Comparison of ENCODE assay signal across 8 mouse cellular contexts in genomic region chr5:136790570-136791196, GRCm38 (mm10).
A peak's percentile ranks its signal among the peaks of the same experiment; 100 is the strongest.
DNase-seq lines count a peak whose midpoint lies in the region; ATAC-seq and TF ChIP-seq lines count a peak whose summit lies in the region.

No protein-coding gene starts in this region.

- TF ChIP-seq CTCF in E14TG2a.4 (conservative IDR thresholded peaks at IDR 0.05; ENCODE audit: low read length) = peak; percentile 91
- peak; percentile 99 for TF ChIP-seq CTCF in heart, postnatal 0 days (IDR thresholded peaks at IDR 0.05; ENCODE audit: low read depth)
- peak; percentile 98 for TF ChIP-seq CTCF in liver, postnatal 0 days (IDR thresholded peaks at IDR 0.05; ENCODE audit: low read depth)

- peak; percentile 91 for ATAC-seq in forebrain, embryonic 11.5 days (replicated peaks; ENCODE audit: low FRiP score)
- peak; percentile 76 for ATAC-seq in heart, postnatal 0 days (ENCODE audit: insufficient read depth, low read depth)
- ATAC-seq in liver, postnatal 0 days = peak; percentile 51; the same call in 1 of the 2 replicates
- ATAC-seq in neutrophil, adult 5-6 weeks (ENCODE audit: extremely low read depth, insufficient number of reproducible peaks, low FRiP score, poor library complexity, severe bottlenecking) = peak; percentile 72

- peaks cover 16% of the 10 kb centered on the region for H3K4me1 ChIP-seq in E14TG2a.4 (replicated peaks; ENCODE audit: low read depth, low read length)
- H3K4me1 ChIP-seq in forebrain, embryonic 11.5 days (replicated peaks; ENCODE audit: control insufficient read depth, insufficient read depth, low read length) = peaks cover 5% of the 10 kb centered on the region; the same call in 1 of the 2 replicates
- no peaks in the 10 kb centered on the region for H3K4me1 ChIP-seq in heart, postnatal 0 days (ENCODE audit: control insufficient read depth, insufficient read depth)
- no peaks in the 10 kb centered on the region for H3K4me1 ChIP-seq in liver, postnatal 0 days (ENCODE audit: insufficient read depth)

- no peaks in the 10 kb centered on the region for H3K9me3 ChIP-seq in E14TG2a.4 (ENCODE audit: low read length)
- no peaks in the 10 kb centered on the region for H3K9me3 ChIP-seq in forebrain, embryonic 11.5 days (ENCODE audit: control insufficient read depth, low read length)
- no peaks in the 10 kb centered on the region for H3K9me3 ChIP-seq in heart, postnatal 0 days (replicated peaks; ENCODE audit: control insufficient read depth, low read length)
- H3K9me3 ChIP-seq in liver, postnatal 0 days (ENCODE audit: low read length) = no peaks in the 10 kb centered on the region

- H3K27me3 ChIP-seq in E14TG2a.4 (ENCODE audit: insufficient read depth, low read length) = peaks cover 7% of the 10 kb centered on the region; the same call in 1 of the 2 replicates
- no peaks in the 10 kb centered on the region for H3K27me3 ChIP-seq in forebrain, embryonic 11.5 days (ENCODE audit: control insufficient read depth, insufficient read depth, low read length)
- no peaks in the 10 kb centered on the region for H3K27me3 ChIP-seq in heart, postnatal 0 days (ENCODE audit: control insufficient read depth, insufficient read depth, low read length)
- H3K27me3 ChIP-seq in liver, postnatal 0 days (ENCODE audit: insufficient read depth, low read length) = no peaks in the 10 kb centered on the region

- H3K36me3 ChIP-seq in E14TG2a.4 (ENCODE audit: insufficient read depth, low read length) = no peaks in the 10 kb centered on the region
- no peaks in the 10 kb centered on the region for H3K36me3 ChIP-seq in forebrain, embryonic 11.5 days (ENCODE audit: control insufficient read depth, insufficient read depth, low read length)
- H3K36me3 ChIP-seq in heart, postnatal 0 days (replicated peaks; ENCODE audit: control insufficient read depth, insufficient read depth, low read length) = no peaks in the 10 kb centered on the region
- no peaks in the 10 kb centered on the region for H3K36me3 ChIP-seq in liver, postnatal 0 days (replicated peaks; ENCODE audit: insufficient read depth, low read length)

- peak; percentile 70 for DNase-seq in c-Kit-positive CD71-negative TER-119-negative erythroid progenitor cells, embryonic 14.5 days (ENCODE audit: low read depth)
- peak; percentile 95 for DNase-seq in forebrain, embryonic 11.5 days (ENCODE audit: low spot score)
- peak; percentile 82 for DNase-seq in heart, postnatal 0 days (ENCODE audit: low spot score)
- peak; percentile 85 to 94 for DNase-seq in kidney, postnatal 36 days
- DNase-seq in liver, postnatal 0 days = peak; percentile 88
- peak; percentile 82 for DNase-seq in testis, postnatal 14 days (ENCODE audit: low spot score)

- TF ChIP-seq EP300 in heart, postnatal 0 days (IDR thresholded peaks at IDR 0.05; ENCODE audit: low read depth) = no peak
- no peak for TF ChIP-seq EP300 in liver, postnatal 0 days (IDR thresholded peaks at IDR 0.05; ENCODE audit: low read depth)

- no peak overlapping the region for H3K4me2 ChIP-seq in forebrain, embryonic 11.5 days (ENCODE audit: low read depth, low read length, severe bottlenecking)
- H3K4me2 ChIP-seq in heart, postnatal 0 days (ENCODE audit: low read depth, low read length) = no peak overlapping the region
- no peak overlapping the region for H3K4me2 ChIP-seq in liver, postnatal 0 days (ENCODE audit: low read depth, low read length)

- 16% methylated on average over 11 of the region's 11 CpGs for WGBS in forebrain, embryonic 11.5 days
- 12% methylated on average over 11 of the region's 11 CpGs for WGBS in heart, postnatal 0 days
- 10% methylated on average over 11 of the region's 11 CpGs for WGBS in liver, postnatal 0 days (ENCODE audit: insufficient replicate concordance)

- H3K4me3 ChIP-seq in E14TG2a.4 (replicated peaks; ENCODE audit: low read length) = no peak overlapping the region
- H3K4me3 ChIP-seq in forebrain, embryonic 11.5 days (ENCODE audit: low read depth, low read length) = no peak overlapping the region
- H3K4me3 ChIP-seq in heart, postnatal 0 days (ENCODE audit: low read depth, low read length) = no peak overlapping the region
- H3K4me3 ChIP-seq in liver, postnatal 0 days (ENCODE audit: low read depth, low read length) = no peak overlapping the region

- no peak overlapping the region for H3K27ac ChIP-seq in forebrain, embryonic 11.5 days (ENCODE audit: low read depth, low read length)
- no peak overlapping the region for H3K27ac ChIP-seq in heart, postnatal 0 days (ENCODE audit: low read depth)
- no peak overlapping the region for H3K27ac ChIP-seq in liver, postnatal 0 days (ENCODE audit: low read depth)

- H3K9ac ChIP-seq in forebrain, embryonic 11.5 days (ENCODE audit: low read length) = no peak overlapping the region; the same call in 1 of the 2 replicates
- no peak overlapping the region for H3K9ac ChIP-seq in heart, postnatal 0 days (replicated peaks; ENCODE audit: low read depth, low read length)
- no peak overlapping the region for H3K9ac ChIP-seq in liver, postnatal 0 days (replicated peaks)
